Mouse (Mus musculus) cortical plate, adult 2 months (tissue): Measurements from ENCODE around the gene Filip1l. TPM values are rescaled to one million over a fixed set of nuclear protein-coding genes. Genes with fewer than 3 reads are reported as not detected.

Experiments used
- H3K27ac ChIP-seq: fragments of 200-500 bp; 2 replicates; pipeline ENCODE4 v1.5.1; 2012; ENCODE audit warnings: low read length, control low read depth, inconsistent platforms; ENCODE audit not compliant: insufficient read depth
- H3K4me1 ChIP-seq: fragments of 200-500 bp; 2 replicates; pipeline ENCODE4 v1.6.1; 2011; ENCODE audit warnings: low read length; ENCODE audit not compliant: control insufficient read depth, insufficient read depth
- H3K4me3 ChIP-seq: fragments of 200-500 bp; 2 replicates; pipeline ENCODE4 v1.5.1; 2011; ENCODE audit warnings: mild to moderate bottlenecking, low read length, control low read depth; ENCODE audit not compliant: insufficient read depth
- CTCF ChIP-seq: fragments of 200-500 bp; IDR thresholded peaks from 2 replicates; pipeline ENCODE4 v1.5.1; 2011; ENCODE audit warnings: mild to moderate bottlenecking, control low read depth, low read length; ENCODE audit not compliant: insufficient read depth; ENCODE audit errors: extremely low read depth
- POLR2A ChIP-seq: fragments of 200-500 bp; IDR thresholded peaks from 2 replicates; pipeline ENCODE4 v1.6.1; 2011; ENCODE audit warnings: mild to moderate bottlenecking, low read length, control low read depth; ENCODE audit not compliant: insufficient read depth; ENCODE audit errors: extremely low read depth
- polyA plus RNA-seq: library from polyadenylated mRNA; depleted of rRNA; stranded (reverse); fragments of >200 nt; gene quantifications from 2 replicates; pipeline ENCODE4 v1.2.3, GENCODE M21; 2012

Filip1l gene
- polyA plus RNA-seq, 1 experiment: 2.3 TPM

DNA sequence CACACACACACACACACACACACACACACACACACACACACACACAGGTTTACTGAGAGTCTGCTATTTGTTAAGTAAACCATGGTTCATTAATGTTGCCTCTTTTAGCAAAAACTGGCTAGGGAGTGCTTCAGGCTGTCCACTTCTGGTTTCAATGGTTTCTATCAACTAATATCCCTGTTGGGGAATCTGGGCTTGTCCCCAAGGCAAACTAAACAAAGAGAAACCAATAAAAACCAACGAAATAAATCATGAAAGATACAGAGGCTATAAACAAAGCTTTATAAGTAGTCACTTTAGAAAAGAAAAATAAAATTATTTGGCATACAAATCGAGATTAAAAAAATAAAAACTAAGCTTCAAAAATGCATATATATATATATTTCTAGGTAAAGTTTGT, 39.6 kb downstream of the Filip1l start:
- Histone ChIP-seq H3K27ac (no peak overlapping the region), H3K4me3 (no peak overlapping the region), H3K4me1 (no peaks in the 10 kb centered on the region)
- no peak for TF ChIP-seq CTCF
- TF ChIP-seq POLR2A: no peak

DNA sequence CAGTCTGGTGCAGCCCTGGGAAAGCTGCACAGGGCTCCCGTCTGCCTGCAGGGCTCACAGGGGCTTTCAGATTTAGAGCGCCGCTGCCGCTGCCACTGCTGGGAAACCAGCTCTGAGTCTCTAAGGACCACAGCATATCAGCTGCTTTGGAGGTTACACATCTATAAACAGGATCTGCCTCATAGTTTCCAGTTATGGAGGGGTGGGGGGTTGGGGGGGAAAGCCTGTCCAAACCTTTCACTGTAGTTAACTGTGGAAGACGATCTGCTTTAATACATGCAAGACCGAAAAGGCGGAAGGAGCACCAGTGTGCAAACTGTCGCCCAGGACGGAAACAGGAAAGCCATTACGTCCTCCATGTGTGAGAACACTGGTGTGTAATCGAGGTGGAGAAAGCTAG, 40.3 kb downstream of the Filip1l start:
- Histone ChIP-seq H3K4me3 (no peak overlapping the region), H3K4me1 (no peaks in the 10 kb centered on the region), H3K27ac (no peak overlapping the region)
- no peak for TF ChIP-seq POLR2A
- TF ChIP-seq CTCF: no peak

GRCm38 (mm10) chr16:57396249-57396648, 43.4 kb downstream of the Filip1l start:
- Histone ChIP-seq H3K4me1 (no peaks in the 10 kb centered on the region), H3K27ac (no peak overlapping the region), H3K4me3 (no peak overlapping the region)
- TF ChIP-seq POLR2A (no peak), CTCF (no peak)

DNA sequence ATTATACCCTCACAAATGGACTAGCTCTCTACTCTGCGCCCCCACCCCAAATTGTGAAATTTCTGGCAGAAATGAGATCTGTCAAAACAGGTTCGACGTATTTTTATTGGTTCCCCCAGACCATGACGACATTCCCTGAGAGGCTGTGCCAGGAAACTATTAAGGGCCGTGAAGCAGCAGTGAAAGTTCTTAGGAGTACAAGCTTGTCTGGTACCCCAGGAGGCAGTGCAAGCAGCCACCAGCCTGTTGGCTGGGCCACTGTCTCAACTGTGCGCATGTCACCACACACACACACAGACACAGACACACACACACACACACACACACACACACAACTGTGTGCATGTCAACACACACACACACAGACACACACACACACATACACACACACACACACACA, 45.0 kb downstream of the Filip1l start:
- Histone ChIP-seq H3K27ac (no peak overlapping the region), H3K4me1 (no peaks in the 10 kb centered on the region), H3K4me3 (no peak overlapping the region)
- TF ChIP-seq POLR2A: no peak
- no peak for TF ChIP-seq CTCF

DNA sequence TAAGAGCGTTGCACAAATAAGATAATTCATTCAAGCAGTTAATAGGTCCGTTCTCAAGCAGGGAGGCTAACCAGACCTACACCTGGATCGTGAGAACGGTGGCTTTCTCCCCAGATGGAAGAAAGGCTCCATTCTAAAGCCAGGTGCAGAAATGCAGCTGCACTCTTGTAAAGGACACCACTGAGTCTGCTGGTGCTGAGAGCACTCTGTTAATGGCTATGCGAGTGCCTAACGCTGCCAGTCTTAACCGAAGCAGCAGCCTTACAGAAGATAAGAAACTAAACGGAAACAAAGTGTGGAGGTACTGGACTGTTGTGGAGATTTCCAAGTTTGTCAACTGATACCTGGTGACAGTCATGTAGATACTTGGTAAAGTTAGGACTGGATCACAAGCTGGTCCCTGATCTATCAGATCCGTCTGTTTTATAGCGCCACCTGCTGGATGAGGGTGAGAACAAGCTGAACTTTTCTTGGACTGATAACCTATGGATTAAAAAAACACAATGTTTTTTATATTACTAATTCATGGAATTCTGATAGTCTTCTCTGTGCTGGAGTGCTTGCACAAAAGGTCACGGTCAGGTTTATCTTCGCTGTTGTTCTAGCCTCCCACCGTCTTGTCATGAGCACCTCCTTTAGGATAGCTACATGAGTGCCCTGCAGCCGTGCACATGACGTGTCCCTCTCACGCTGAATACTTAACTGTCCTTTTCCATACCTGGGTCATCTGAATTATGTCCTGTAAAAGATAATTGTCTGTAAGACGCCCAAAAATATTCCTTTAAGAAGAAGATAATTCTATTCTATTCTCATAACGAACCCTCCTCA, 45.7 kb downstream of the Filip1l start:
- no peak overlapping the region for H3K4me3 ChIP-seq
- no peak for TF ChIP-seq POLR2A
- TF ChIP-seq CTCF: peak; percentile 73
- H3K4me1 ChIP-seq: no peaks in the 10 kb centered on the region
- no peak overlapping the region for H3K27ac ChIP-seq

GRCm38 (mm10) chr16:57399566-57399965, 46.7 kb downstream of the Filip1l start:
- H3K4me1 ChIP-seq: no peaks in the 10 kb centered on the region
- no peak overlapping the region for H3K27ac ChIP-seq
- H3K4me3 ChIP-seq: no peak overlapping the region
- TF ChIP-seq POLR2A (no peak), CTCF (no peak)

GRCm38 (mm10) chr16:57401702-57402101, 48.8 kb downstream of the Filip1l start:
- no peak for TF ChIP-seq POLR2A
- no peak for TF ChIP-seq CTCF
- Histone ChIP-seq H3K4me3 (no peak overlapping the region), H3K27ac (no peak overlapping the region), H3K4me1 (no peaks in the 10 kb centered on the region)

DNA sequence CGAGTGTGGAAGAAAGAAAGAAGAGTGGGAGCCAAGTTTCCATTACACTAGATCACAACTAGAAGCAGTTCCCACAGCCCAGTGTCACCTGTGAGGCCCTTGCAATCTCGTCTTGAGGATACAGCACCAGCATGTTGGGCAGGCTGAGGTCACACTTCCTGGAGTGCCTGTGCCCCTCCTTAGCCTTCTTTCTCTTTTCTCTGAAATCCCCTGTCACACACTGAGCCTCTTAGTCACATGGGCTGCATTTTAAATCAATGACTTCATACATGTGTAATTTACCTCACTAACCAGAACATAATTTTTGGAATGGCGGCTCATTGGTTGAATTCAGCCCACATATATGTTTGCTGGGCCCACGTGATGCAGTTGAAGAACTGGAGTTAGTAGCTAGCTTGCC, 50.0 kb downstream of the Filip1l start:
- H3K4me1 ChIP-seq: no peaks in the 10 kb centered on the region
- no peak overlapping the region for H3K27ac ChIP-seq
- no peak for TF ChIP-seq CTCF
- no peak overlapping the region for H3K4me3 ChIP-seq

- no peak overlapping the region for H3K4me3 ChIP-seq
- H3K4me1 ChIP-seq: no peaks in the 10 kb centered on the region
- TF ChIP-seq CTCF: no peak
- no peak overlapping the region for H3K27ac ChIP-seq
Measured at GRCm38 (mm10) chr16:57403825-57404224, 50.9 kb downstream of the Filip1l start.

DNA sequence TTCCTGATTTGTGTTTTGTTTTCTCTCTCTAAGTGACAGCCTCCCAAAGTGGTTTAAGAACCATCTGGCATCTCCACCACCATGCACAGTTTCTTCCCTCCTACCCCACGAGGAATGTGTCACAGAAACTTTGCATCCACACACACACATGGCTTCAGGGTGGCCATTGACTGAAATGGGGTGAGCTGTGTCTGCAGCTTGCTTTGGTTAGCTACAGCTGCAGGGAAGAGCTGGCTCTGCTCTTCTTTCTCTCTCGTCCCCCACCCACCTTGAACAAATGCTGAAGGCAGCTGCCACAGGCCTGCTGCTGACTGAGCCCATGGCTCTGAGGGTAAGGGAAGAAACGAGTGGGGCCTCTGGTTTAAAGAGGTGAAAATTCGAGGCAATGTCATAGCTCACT, 59.9 kb downstream of the Filip1l start:
- TF ChIP-seq POLR2A: no peak
- TF ChIP-seq CTCF: no peak
- H3K4me3 ChIP-seq: no peak overlapping the region
- no peaks in the 10 kb centered on the region for H3K4me1 ChIP-seq
- no peak overlapping the region for H3K27ac ChIP-seq
